Mouse (Mus musculus): Measurements from ENCODE around the gene Dop1b.
"Not testable (repeated sequence)": the region's sequence is repeated elsewhere in the genome, so short reads cannot be mapped to it uniquely, and the experiment has no call there.

The Dop1b gene

GRCm38 (mm10) chr16:93751816-93752215 lies 40.1 kb downstream of the Dop1b start:
- DNase-seq (ENCODE audit: low spot score in 2 of 2) = no peak

GRCm38 (mm10) chr16:93756622-93757021 lies 44.9 kb downstream of the Dop1b start:
- DNase-seq (ENCODE audit: low spot score in 2 of 2) = no peak

- DNase-seq (ENCODE audit: low spot score in 2 of 2) = no peak
Measured at GRCm38 (mm10) chr16:93763378-93763777, 51.7 kb downstream of the Dop1b start.

- DNase-seq (ENCODE audit: low spot score in 2 of 2) = no peak
Measured at GRCm38 (mm10) chr16:93764597-93764996, 52.9 kb downstream of the Dop1b start.

GRCm38 (mm10) chr16:93766956-93767355 lies 55.3 kb downstream of the Dop1b start:
- DNase-seq (ENCODE audit: low spot score in 2 of 2) = peak in 1 of 2 experiments; percentile 43

GRCm38 (mm10) chr16:93767548-93767947 lies 55.8 kb downstream of the Dop1b start:
- DNase-seq (ENCODE audit: low spot score in 2 of 2) = no peak

GRCm38 (mm10) chr16:93769621-93770020 lies 57.9 kb downstream of the Dop1b start:
- DNase-seq (ENCODE audit: low spot score in 2 of 2) = no peak

- DNase-seq (ENCODE audit: low spot score in 2 of 2) = no peak
Measured at GRCm38 (mm10) chr16:93770271-93770926, 58.7 kb downstream of the Dop1b start.

- no peak for DNase-seq (ENCODE audit: low spot score in 2 of 2)
Measured at GRCm38 (mm10) chr16:93774658-93775057, 63.0 kb downstream of the Dop1b start.

GRCm38 (mm10) chr16:93776468-93776867 lies 64.8 kb downstream of the Dop1b start:
- DNase-seq (ENCODE audit: low spot score in 2 of 2) = no peak

GRCm38 (mm10) chr16:93777247-93777999 lies 65.7 kb downstream of the Dop1b start:
- DNase-seq (ENCODE audit: low spot score in 2 of 2) = no peak

GRCm38 (mm10) chr16:93778393-93778792 lies 66.7 kb downstream of the Dop1b start:
- not testable (repeated sequence) for DNase-seq (ENCODE audit: low spot score in 2 of 2)

- no peak for DNase-seq (ENCODE audit: low spot score in 2 of 2)
Measured at GRCm38 (mm10) chr16:93779554-93779953, 67.8 kb downstream of the Dop1b start.

GRCm38 (mm10) chr16:93780660-93781479 lies 69.2 kb downstream of the Dop1b start:
- peak; percentile 61 to 76 for DNase-seq (ENCODE audit: low spot score in 2 of 2)

GRCm38 (mm10) chr16:93784175-93784574 lies 72.5 kb downstream of the Dop1b start:
- no peak for DNase-seq (ENCODE audit: low spot score in 2 of 2)

- peak; percentile 56 to 84 for DNase-seq (ENCODE audit: low spot score in 2 of 2)
Measured at GRCm38 (mm10) chr16:93785805-93786204, 74.1 kb downstream of the Dop1b start.

GRCm38 (mm10) chr16:93788388-93788787 lies 76.7 kb downstream of the Dop1b start:
- no peak for DNase-seq (ENCODE audit: low spot score in 2 of 2)

GRCm38 (mm10) chr16:93788881-93789280 lies 77.2 kb downstream of the Dop1b start:
- DNase-seq (ENCODE audit: low spot score in 2 of 2) = no peak

- no peak for DNase-seq (ENCODE audit: low spot score in 2 of 2)
Measured at GRCm38 (mm10) chr16:93789971-93790755, 78.5 kb downstream of the Dop1b start.

GRCm38 (mm10) chr16:93792981-93793630 lies 81.4 kb downstream of the Dop1b start:
- DNase-seq (ENCODE audit: low spot score in 2 of 2) = no peak

GRCm38 (mm10) chr16:93794845-93795244 lies 83.1 kb downstream of the Dop1b start:
- DNase-seq (ENCODE audit: low spot score in 2 of 2) = no peak
